In the genomic region with DNA sequence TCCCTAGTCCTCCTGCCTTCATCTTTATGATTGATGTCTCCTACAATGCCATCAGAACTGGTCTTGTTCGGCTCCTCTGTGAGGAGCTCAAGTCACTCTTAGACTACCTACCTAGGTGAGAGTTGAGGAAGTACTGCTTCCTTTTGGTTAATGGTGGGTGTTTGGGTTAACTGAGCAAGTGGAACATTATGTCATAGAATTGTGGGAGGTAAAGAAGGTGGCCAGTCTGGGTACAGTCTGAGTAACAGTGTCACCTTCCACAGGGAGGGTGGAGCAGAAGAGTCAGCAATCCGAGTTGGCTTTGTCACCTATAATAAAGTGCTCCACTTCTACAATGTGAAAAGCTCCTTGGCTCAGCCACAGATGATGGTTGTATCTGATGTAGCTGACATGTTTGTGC, we compare ENCODE assay signal across 23 mouse cellular contexts. TPM values are rescaled to one million over a fixed set of nuclear protein-coding genes. Genes with fewer than 3 reads are reported as not detected.
A peak's percentile ranks its signal among the peaks of the same experiment; 100 is the strongest.
DNase-seq lines count a peak whose midpoint lies in the region; ATAC-seq and TF ChIP-seq lines count a peak whose summit lies in the region.
"Had no signal": no experiment of that assay in that cellular context is flagged by ENCODE, and none has a peak within 500 bp of the region (broad histone marks: within the 10 kb centered on the region; RNA-seq: fewer than 3 reads in every experiment).

No protein-coding gene starts in this region.

- DNase-seq in midbrain, embryonic 11.5 days (ENCODE audit: low spot score, missing footprints), result peak; percentile 41
- no peak for DNase-seq in midbrain, embryonic 10.5 days (ENCODE audit: low spot score)
- peak; percentile 19 for DNase-seq in CD4-positive helper T cell, adult 2 months (ENCODE audit: low read depth, low spot score)
- DNase-seq in left cerebral cortex, adult 2 months (ENCODE audit: extremely low spot score in 1 of 2, low spot score in 2 of 2), result no peak
- no peak for DNase-seq in urinary bladder, postnatal 25 days (ENCODE audit: low spot score)
- DNase-seq: adrenal gland, postnatal 10 days; adrenal gland, postnatal 36 days; cerebellum, adult 18-20 months; cerebellum, adult 9-10 months; cerebellum, postnatal 14 days; gastrocnemius, postnatal 10 days; gastrocnemius, postnatal 36 days; heart, adult 2 months; heart, postnatal 14 days; heart, postnatal 4 days had no signal

- 90% methylated on average over 2 of the region's 2 CpGs for WGBS in midbrain, embryonic 11.5 days
- WGBS in midbrain, embryonic 10.5 days, result 91% methylated on average over 2 of the region's 2 CpGs

- H3K36me3 ChIP-seq in midbrain, embryonic 11.5 days (ENCODE audit: control insufficient read depth, insufficient read depth, low read length), result peaks cover 56% of the 10 kb centered on the region
- H3K36me3 ChIP-seq in midbrain, embryonic 10.5 days, result peaks cover 100% of the 10 kb centered on the region

- H3K9ac ChIP-seq in midbrain, embryonic 11.5 days (ENCODE audit: low read length), result no peak overlapping the region
- H3K9ac ChIP-seq: forebrain, embryonic 13.5 days; heart, embryonic 13.5 days; hindbrain, embryonic 14.5 days had no signal

- no peak for TF ChIP-seq CTCF in left cerebral cortex, adult 2 months (IDR thresholded peaks at IDR 0.05)

- intact Hi-C loops in left cerebral cortex, adult 2 months (cut with DNase I), result no loop called here

- no peak overlapping the region for H3K27ac ChIP-seq in midbrain, embryonic 11.5 days (ENCODE audit: low read depth, low read length)
- H3K27ac ChIP-seq in midbrain, embryonic 10.5 days (replicated peaks), result no peak overlapping the region
- no peak overlapping the region for H3K27ac ChIP-seq in left cerebral cortex, adult 2 months
- H3K27ac ChIP-seq: forebrain, embryonic 10.5 days; forebrain, embryonic 13.5 days; heart, adult 2 months; heart, embryonic 10.5 days; heart, embryonic 13.5 days; hindbrain, embryonic 14.5 days; hindbrain, postnatal 0 days had no signal

- H3K4me1 ChIP-seq in midbrain, embryonic 11.5 days (ENCODE audit: control insufficient read depth, insufficient read depth, low read length), result peaks cover under 1% of the 10 kb centered on the region; the same call in 1 of the 2 replicates
- no peaks in the 10 kb centered on the region; the same call in 1 of the 2 replicates for H3K4me1 ChIP-seq in midbrain, embryonic 10.5 days

- no peak overlapping the region for H3K4me2 ChIP-seq in midbrain, embryonic 11.5 days
- H3K4me2 ChIP-seq: forebrain, embryonic 13.5 days; heart, embryonic 13.5 days; hindbrain, embryonic 14.5 days had no signal

- no peaks in the 10 kb centered on the region for H3K9me3 ChIP-seq in midbrain, embryonic 11.5 days (ENCODE audit: control insufficient read depth, low read length)
- no peaks in the 10 kb centered on the region for H3K9me3 ChIP-seq in midbrain, embryonic 10.5 days (replicated peaks)
- H3K9me3 ChIP-seq: forebrain, embryonic 10.5 days; forebrain, embryonic 13.5 days; heart, embryonic 10.5 days; heart, embryonic 13.5 days had no signal

- no peak overlapping the region for H3K4me3 ChIP-seq in midbrain, embryonic 11.5 days (ENCODE audit: low read depth, low read length)
- no peak overlapping the region for H3K4me3 ChIP-seq in midbrain, embryonic 10.5 days
- H3K4me3 ChIP-seq in left cerebral cortex, adult 2 months, result no peak overlapping the region
- H3K4me3 ChIP-seq: forebrain, embryonic 10.5 days; forebrain, embryonic 13.5 days; heart, adult 2 months; heart, embryonic 10.5 days; heart, embryonic 13.5 days had no signal

- ATAC-seq in midbrain, embryonic 11.5 days (ENCODE audit: low FRiP score), result no peak
- peak; percentile 16 for ATAC-seq in activated CD4-positive, CD25-positive, alpha-beta regulatory T cell, adult 4 months
- ATAC-seq: forebrain, embryonic 13.5 days; forebrain, embryonic 16.5 days; hindbrain, postnatal 0 days had no signal

- no peaks in the 10 kb centered on the region for H3K27me3 ChIP-seq in midbrain, embryonic 11.5 days (ENCODE audit: control insufficient read depth, insufficient read depth, low read length)
- H3K27me3 ChIP-seq in midbrain, embryonic 10.5 days (ENCODE audit: low read depth, poor library complexity, severe bottlenecking), result no peaks in the 10 kb centered on the region
- H3K27me3 ChIP-seq: forebrain, embryonic 13.5 days; heart, embryonic 13.5 days had no signal

RNA-seq across cellular contexts. Expression of gene Fut11, which starts 5.8 kb away (rescaled TPM):
- 20.7 and 22.0 TPM in 2 replicates for polyA plus RNA-seq in midbrain, embryonic 11.5 days (2014; fragmentation: Nextera tagmentation; extraction: Ambion mirVana)
- 18.3 and 21.4 TPM in 2 replicates for polyA plus RNA-seq in midbrain, embryonic 10.5 days (2016; fragmentation: Nextera tagmentation; extraction: Ambion mirVana)
- polyA plus RNA-seq in activated CD4-positive, CD25-positive, alpha-beta regulatory T cell, adult 4 months (2017; shearing (Covaris generic)), result 1 to 10 TPM; 5.6 to 6.6 TPM
- total RNA-seq in left cerebral cortex, adult 2 months (2021), result 10 to 100 TPM; 17.6 to 18.2 TPM

RNA-seq across cellular contexts. Expression of gene Chchd1, which starts 13.8 kb away (rescaled TPM):
- 256 and 258 TPM in 2 replicates for polyA plus RNA-seq in midbrain, embryonic 11.5 days (2014; fragmentation: Nextera tagmentation; extraction: Ambion mirVana)
- polyA plus RNA-seq in midbrain, embryonic 10.5 days (2016; fragmentation: Nextera tagmentation; extraction: Ambion mirVana), result 242 and 277 TPM in 2 replicates
- polyA plus RNA-seq in activated CD4-positive, CD25-positive, alpha-beta regulatory T cell, adult 4 months (2017; shearing (Covaris generic)), result 100 to 1,000 TPM; 152 to 154 TPM
- 10 to 100 TPM; 47.3 to 48.1 TPM for total RNA-seq in left cerebral cortex, adult 2 months (2021)

RNA-seq across cellular contexts. Expression of gene Sec24c, which starts 14.9 kb away (rescaled TPM):
- polyA plus RNA-seq in midbrain, embryonic 11.5 days (2014; fragmentation: Nextera tagmentation; extraction: Ambion mirVana), result 74.3 and 74.7 TPM in 2 replicates
- 103 and 114 TPM in 2 replicates for polyA plus RNA-seq in midbrain, embryonic 10.5 days (2016; fragmentation: Nextera tagmentation; extraction: Ambion mirVana)
- 10 to 100 TPM; 94.7 to 97.5 TPM for polyA plus RNA-seq in activated CD4-positive, CD25-positive, alpha-beta regulatory T cell, adult 4 months (2017; shearing (Covaris generic))
- 100 to 1,000 TPM; 113 to 115 TPM for total RNA-seq in left cerebral cortex, adult 2 months (2021)

RNA-seq across cellular contexts. Expression of gene Zswim8, which starts 18.3 kb away (rescaled TPM):
- polyA plus RNA-seq in midbrain, embryonic 11.5 days (2014; fragmentation: Nextera tagmentation; extraction: Ambion mirVana), result 19.1 and 22.9 TPM in 2 replicates
- polyA plus RNA-seq in midbrain, embryonic 10.5 days (2016; fragmentation: Nextera tagmentation; extraction: Ambion mirVana), result 26.1 and 34.4 TPM in 2 replicates
- 10 to 100 TPM; 19.2 to 24.8 TPM for polyA plus RNA-seq in activated CD4-positive, CD25-positive, alpha-beta regulatory T cell, adult 4 months (2017; shearing (Covaris generic))
- total RNA-seq in left cerebral cortex, adult 2 months (2021), result 100 to 1,000 TPM; 176 to 180 TPM

RNA-seq across cellular contexts. Expression of gene Synpo2l, which starts 20.9 kb away (rescaled TPM):
- 0.14 and 0.22 TPM in 2 replicates for polyA plus RNA-seq in midbrain, embryonic 11.5 days (2014; fragmentation: Nextera tagmentation; extraction: Ambion mirVana)
- 0.07 and 0.11 TPM in 2 replicates for polyA plus RNA-seq in midbrain, embryonic 10.5 days (2016; fragmentation: Nextera tagmentation; extraction: Ambion mirVana)
- not detected for polyA plus RNA-seq in activated CD4-positive, CD25-positive, alpha-beta regulatory T cell, adult 4 months (2017; shearing (Covaris generic))
- under 1 TPM; 0.21 to 0.23 TPM for total RNA-seq in left cerebral cortex, adult 2 months (2021)

Comparison
In these comparisons a context has a peak if more than half of its experiments do, and no peak if none do; other contexts are left out.
1. DNase-seq: peak in midbrain, embryonic 11.5 days (single experiment) and CD4-positive helper T cell, adult 2 months (single experiment); none in midbrain, embryonic 10.5 days (single experiment), left cerebral cortex, adult 2 months (0 of 2) and urinary bladder, postnatal 25 days (single experiment).